Mouse (Mus musculus) ovary, postnatal 10 days (tissue): ENCODE results near the gene Itln1.
"Not testable (repeated sequence)": the region's sequence is repeated elsewhere in the genome, so short reads cannot be mapped to it uniquely, and the experiment has no call there.

ENCODE experiments used
- DNase-seq: peaks from one replicate; pipeline ENCODE4 v3.0.0; 2022; ENCODE audit warnings: low spot score

Itln1 gene

DNA sequence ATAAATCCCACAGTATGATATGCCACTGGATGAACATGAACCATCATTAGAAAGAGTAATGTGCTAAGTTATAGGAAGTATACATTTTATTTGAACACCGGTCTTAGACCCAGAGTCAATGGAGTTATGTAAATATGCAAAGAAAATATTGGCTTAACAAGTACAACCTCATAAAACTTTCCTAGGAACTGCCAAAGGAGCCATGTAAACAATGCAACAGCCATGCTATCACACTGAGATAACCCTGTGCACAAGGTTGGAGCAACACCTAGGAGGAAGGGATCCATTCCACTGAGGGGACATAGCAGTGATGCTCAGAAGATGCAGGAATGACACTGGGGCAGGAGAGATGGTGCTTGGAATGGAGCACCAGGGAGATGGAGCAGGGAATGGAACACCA, 21.3 kb downstream of the Itln1 start:
- DNase-seq: no peak

DNA sequence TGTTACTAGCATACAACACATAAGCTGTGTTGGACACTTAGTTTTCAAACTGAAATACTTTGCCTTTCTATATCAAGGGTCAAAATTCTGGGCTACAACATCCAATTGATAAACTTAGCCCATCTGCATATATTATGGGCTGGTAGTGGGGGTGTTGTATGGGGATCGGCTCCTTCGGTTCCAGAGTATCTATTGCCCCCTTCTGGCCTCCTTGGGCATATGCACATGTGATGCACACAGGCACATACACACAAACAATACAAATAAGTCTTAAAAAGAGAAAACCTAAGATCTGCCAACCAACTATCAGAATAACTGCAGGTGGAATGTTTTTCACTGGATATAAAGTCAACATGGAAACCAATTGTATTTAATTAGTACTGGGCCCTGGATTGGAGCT, 21.9 kb downstream of the Itln1 start:
- DNase-seq: no peak

DNA sequence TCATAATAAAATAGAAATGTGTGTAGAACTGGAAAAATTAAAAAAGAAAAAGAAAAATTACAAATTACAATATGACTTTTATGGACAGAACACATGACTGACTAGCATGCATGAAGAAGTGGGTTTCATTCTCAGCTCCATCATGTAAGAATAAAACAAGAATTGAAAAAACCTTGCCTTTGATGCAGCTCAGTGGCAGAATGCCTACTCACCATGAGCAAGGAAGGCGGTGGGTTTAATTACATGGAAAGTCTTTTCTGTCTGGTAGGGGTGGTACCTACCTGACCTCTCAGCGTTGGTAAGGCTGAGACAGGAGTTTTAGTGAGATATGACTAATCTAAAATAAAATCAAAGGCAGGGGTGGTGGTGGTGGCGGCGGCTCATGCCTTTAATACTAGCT, 30.5 kb downstream of the Itln1 start:
- DNase-seq: no peak

DNA sequence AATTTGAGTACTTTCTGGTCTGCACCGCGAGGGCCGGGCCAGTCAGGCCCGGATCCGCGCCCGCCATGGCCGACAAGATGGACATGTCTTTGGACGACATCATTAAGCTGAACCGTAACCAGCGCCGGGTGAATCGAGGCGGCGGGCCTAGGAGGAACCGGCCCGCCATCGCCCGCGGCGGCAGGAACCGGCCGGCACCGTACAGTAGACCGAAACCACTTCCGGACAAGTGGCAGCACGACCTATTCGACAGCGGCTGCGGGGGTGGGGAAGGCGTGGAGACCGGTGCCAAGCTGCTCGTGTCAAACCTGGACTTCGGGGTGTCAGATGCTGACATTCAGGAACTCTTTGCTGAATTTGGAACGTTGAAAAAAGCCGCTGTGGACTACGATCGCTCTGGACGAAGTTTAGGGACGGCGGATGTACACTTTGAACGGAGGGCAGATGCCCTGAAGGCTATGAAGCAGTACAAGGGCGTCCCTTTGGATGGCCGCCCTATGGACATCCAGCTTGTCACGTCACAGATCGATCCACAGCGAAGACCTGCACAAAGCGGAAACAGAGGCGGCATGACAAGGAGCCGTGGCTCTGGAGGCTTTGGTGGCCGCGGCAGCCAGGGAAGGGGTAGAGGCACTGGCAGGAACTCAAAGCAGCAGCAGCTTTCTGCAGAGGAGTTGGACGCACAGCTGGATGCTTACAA, 31.4 kb downstream of the Itln1 start:
- peak; percentile 71 for DNase-seq

GRCm38 (mm10) chr1:171503250-171503591, 31.9 kb downstream of the Itln1 start, which contains the start of gene Alyref2:
Gene Alyref2, plus strand, starts transcription at chr1:171503478.
- no peak for DNase-seq

DNA sequence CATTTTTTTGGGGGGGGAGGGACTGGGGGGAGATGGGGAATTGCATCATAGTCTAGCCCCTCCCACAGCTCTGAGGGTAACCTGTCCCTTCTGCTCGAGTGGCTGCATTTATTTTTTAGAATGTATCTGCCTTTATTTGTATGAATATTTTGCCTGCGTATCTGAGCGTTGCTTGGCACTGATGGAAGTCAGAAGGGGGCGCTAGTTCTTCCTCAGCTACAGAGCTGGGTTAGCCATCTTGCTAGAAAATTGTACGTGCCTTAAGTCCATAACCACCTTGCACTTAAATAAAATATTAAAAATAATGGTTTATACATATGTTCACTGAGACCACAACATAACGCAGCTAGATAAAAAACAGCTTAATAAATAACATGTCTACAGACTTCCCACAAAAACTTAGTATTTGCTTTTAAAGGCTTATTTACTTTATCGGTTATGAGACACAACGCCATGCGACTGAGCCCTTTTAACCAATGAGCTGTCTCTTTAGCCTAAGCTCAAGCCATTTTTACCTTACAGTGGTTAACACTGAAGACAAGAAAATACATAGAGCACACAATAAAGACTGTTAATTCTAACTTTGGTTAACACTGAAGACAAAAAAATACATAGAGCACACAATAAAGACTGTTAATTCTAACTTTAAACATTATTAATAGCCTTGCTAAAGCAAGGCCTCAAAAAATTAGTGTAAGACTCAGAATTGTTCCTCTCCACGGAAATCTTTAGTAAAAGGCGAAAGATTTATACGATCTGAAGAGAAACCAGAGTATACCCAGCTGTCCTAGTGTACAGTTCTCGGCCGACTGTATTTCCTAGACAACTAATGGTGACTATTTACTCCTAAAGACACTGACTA, 32.5 kb downstream of the Itln1 start:
- DNase-seq: no peak

DNA sequence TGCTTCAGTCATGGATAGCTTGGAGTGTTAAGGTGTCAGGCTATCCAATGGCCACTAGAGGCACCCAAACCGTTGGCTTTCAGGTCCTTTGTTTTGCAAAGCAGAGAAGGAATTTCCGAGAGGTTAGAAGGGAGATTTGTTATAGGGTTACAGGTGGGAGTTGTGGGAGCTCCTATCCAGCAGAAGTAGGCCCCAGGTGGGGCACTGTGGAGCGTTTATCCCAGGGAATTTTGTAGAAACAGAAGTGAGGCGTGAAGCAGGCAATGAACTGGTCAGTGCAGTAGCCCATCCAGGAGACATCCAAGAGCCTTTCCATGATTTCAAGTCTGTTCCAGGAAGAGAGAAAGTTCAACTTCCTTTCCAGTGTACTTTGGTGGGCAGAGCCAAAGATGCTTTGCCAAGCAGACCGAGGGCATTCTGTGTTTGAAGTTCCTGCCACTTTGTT, 33.4 kb downstream of the Itln1 start:
- no peak for DNase-seq

GRCm38 (mm10) chr1:171501016-171501610, 34.0 kb downstream of the Itln1 start:
- DNase-seq: no peak

DNA sequence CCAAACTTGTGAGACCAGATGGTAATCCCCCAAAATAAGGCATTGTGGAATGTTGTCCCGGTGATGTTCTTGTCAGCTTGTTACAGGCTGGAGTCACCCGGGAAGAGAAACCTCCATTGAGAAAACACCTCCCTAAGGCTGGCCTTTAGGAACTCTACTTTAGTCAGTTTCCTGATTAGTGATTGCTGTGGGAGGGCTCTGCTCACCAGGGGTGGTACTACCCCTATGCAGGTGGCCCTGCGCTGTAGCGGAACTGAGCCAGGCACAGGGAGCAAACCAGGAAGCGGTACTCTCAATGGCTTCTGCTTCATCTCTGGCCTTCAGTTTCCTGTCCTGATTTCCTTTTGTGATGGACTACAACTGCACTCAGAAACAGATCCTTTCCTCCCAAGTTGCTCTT, 35.2 kb downstream of the Itln1 start:
- no peak for DNase-seq

DNA sequence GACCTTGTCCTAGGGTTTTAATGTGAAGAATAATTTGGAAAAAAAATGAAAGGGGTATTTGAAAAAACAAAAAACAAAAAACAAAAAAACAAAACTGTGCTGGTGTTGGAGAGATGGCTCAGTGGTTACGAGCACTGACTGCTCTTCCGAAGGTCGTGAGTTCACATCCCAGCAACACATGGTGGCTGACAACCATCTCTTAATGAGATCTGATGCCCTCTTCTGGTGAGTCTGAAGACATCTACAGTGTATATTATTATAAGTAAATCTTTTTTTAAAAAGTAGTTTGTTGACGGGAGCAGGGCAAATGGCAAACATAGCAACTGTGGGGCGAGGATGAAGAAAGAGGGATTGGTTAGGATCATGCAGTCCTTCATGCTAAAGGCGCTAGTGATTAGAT, 39.7 kb downstream of the Itln1 start:
- DNase-seq: no peak

GRCm38 (mm10) chr1:171494241-171494640, 40.9 kb downstream of the Itln1 start:
- DNase-seq: no peak

DNA sequence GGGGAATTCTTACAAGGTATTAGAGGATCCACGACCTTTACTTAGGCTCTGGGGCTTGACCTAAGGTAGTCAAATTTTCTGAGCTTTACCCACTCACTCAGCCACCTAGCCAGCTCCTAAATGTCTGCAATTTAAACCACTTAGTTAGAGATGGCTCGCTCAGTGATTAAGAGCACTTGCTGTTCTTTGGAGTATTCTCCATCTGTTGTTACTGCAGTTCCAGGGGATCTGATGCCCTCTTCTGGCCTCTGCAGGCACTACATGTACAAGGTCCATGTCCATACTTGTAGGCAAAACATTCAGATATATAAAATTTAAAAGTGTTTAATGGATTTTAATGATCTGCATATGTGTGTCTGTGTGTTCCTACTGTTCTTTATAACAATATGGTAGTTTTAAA, 56.1 kb downstream of the Itln1 start:
- DNase-seq: no peak

- DNase-seq: no peak
Measured at GRCm38 (mm10) chr1:171477758-171478545, 57.1 kb downstream of the Itln1 start.

DNA sequence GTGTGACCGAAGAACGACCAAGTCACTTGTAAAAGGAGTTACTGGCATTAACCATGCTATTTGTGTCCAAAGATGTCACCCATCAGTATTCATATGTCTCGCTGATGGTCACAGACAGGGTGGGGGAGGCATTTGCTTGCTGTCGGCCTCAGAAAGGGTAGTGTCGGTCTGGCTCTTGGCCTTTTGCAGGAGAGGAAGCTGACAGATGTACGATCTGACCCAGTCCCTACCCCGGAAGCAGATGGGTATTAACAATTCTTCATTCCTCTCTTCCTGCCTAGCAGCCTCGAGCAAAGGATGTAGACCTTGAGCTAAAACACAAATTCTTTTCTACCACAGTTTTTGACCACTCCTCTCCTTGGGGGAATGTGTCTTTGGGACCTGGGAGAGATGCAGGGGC, 58.0 kb downstream of the Itln1 start:
- DNase-seq: no peak

- DNase-seq: no peak
Measured at GRCm38 (mm10) chr1:171473920-171474640, 61.0 kb downstream of the Itln1 start.

GRCm38 (mm10) chr1:171473506-171473905, 61.6 kb downstream of the Itln1 start:
- DNase-seq: no peak

DNA sequence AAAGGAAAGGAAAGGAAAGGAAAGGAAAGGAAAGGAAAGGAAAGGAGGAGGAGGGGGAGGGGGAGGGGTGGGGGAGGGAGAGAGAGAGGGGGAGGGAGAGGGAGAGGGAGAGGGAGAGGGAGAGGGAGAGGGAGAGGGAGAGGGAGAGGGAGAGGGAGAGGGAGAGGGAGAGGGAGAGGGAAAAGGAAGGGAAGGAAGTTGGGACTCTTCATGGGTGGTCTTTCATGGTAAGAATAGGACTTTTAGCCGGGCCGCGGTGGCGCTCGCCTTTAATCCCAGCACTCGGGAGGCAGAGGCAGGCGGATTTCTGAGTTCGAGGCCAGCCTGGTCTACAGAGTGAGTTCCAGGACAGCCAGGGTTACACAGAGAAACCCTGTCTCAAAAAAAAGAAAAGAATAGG, 63.2 kb downstream of the Itln1 start:
- DNase-seq: not testable (repeated sequence)

GRCm38 (mm10) chr1:171471452-171471851, 63.6 kb downstream of the Itln1 start:
- no peak for DNase-seq

GRCm38 (mm10) chr1:171470896-171471295, 64.2 kb downstream of the Itln1 start:
- DNase-seq: no peak

DNA sequence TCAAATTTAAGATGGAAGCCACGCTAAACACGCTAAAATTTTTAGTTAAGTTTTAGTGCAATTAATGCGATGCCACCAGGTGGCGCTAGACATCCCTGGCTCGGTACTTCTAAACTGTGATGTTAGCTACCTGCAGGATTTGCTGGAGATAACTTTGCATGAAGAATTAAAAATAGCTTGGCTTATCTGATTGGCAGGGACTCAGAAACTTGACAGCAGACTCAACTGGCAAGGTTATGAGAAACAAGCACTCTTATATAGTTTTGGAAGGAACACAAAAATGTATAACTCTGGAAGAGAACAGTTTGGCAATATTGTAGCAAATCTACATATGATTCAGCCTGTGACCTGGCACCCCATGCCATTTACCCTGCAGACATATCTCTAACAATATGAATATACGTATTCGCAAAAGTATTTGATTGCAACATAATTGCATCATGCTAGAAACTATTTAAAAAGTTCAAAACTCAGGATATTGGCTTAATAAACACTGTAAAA, 64.7 kb downstream of the Itln1 start:
- DNase-seq: no peak

DNA sequence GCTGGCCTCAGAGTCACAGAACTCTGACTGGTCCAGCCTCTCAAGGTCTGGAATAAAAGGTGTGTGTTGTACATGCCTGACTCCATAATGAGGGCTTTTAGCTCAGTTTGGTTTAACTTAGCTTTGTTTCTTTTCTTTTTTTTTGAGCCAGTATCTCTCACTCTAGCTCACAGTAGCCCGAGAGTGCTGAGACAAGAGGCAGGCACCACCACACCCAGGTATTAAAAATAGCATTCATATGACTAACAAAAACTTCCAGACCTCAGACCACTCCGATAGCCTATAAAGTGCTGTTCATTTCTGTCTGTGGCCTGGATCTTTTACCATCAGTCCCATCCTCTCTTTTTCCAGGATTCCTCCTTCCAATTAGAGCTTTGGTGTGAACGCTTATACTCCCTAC, 65.4 kb downstream of the Itln1 start:
- DNase-seq: no peak
